Mouse (Mus musculus): Measurements from ENCODE around the gene Epb41l3. TPM values are rescaled to one million over a fixed set of nuclear protein-coding genes. Genes with fewer than 3 reads are reported as not detected.

The Epb41l3 gene
- polyA plus RNA-seq, 1 experiment from 2014 or later, result 137 TPM

Other genes with a start within 250 kb of the Epb41l3 start
- gene Tmem200c, start 249.1 kb upstream of the Epb41l3 start, polyA plus RNA-seq (2015; fragmentation: Nextera tagmentation; extraction: Ambion mirVana), result 0.60 and 0.65 TPM in 2 replicates